Mouse (Mus musculus) midbrain, embryonic 12.5 days (tissue): Measurements from ENCODE around the gene Nid2. TPM values are rescaled to one million over a fixed set of nuclear protein-coding genes. Genes with fewer than 3 reads are reported as not detected.
A peak's percentile ranks its signal among the peaks of the same experiment; 100 is the strongest.

ENCODE experiments used
- ATAC-seq: fragments of 200-750 bp; cut with Nextera tagmentation; 2 replicates; pipeline ENCODE4 v1.8.0; 2017; ENCODE audit warnings: low read depth, moderate TSS enrichment, moderate library complexity; ENCODE audit not compliant: low FRiP score
- H3K27ac ChIP-seq: fragments of 300-500 bp; sonication (generic); replicated peaks from 2 replicates; pipeline ENCODE4 v1.5.1; 2016; ENCODE audit warnings: mild to moderate bottlenecking
- H3K27me3 ChIP-seq: fragments of 300-500 bp; sonication (generic); 2 replicates; pipeline ENCODE4 v1.6.1; 2016; ENCODE audit warnings: mild to moderate bottlenecking
- H3K36me3 ChIP-seq: fragments of 300-500 bp; sonication (generic); 2 replicates; pipeline ENCODE4 v1.6.1; 2016
- H3K4me1 ChIP-seq: fragments of 300-500 bp; sonication (generic); 2 replicates; pipeline ENCODE4 v1.6.1; 2016
- H3K4me2 ChIP-seq: fragments of 300-500 bp; sonication (generic); replicated peaks from 2 replicates; pipeline ENCODE4 v1.6.1; 2016; ENCODE audit warnings: mild to moderate bottlenecking, moderate library complexity
- H3K4me3 ChIP-seq: fragments of 300-500 bp; sonication (generic); 2 replicates; pipeline ENCODE4 v1.5.1; 2016; ENCODE audit warnings: mild to moderate bottlenecking
- H3K9ac ChIP-seq: fragments of 300-500 bp; sonication (generic); replicated peaks from 2 replicates; pipeline ENCODE4 v1.6.1; 2016; ENCODE audit warnings: mild to moderate bottlenecking, moderate library complexity
- H3K9me3 ChIP-seq: fragments of 300-500 bp; sonication (generic); 2 replicates; pipeline ENCODE4 v1.6.1; 2016; ENCODE audit warnings: mild to moderate bottlenecking
- WGBS: fragments of 180-500 bp; shearing (Covaris S2); methylation state at CpG from one replicate; pipeline ENCODE4 v1.1.7; 2016; 5-methylcytosine and 5-hydroxymethylcytosine counted together
- polyA plus RNA-seq: library from polyadenylated mRNA; unstranded; fragments of >200 nt; fragmentation: Nextera tagmentation; extraction: Ambion mirVana; gene quantifications from 2 replicates; pipeline ENCODE4 v1.2.1, GENCODE M21; 2016

Nid2 gene
- 48.7 and 60.8 TPM in 2 replicates for polyA plus RNA-seq

GRCm38 (mm10) chr14:19751025-19751771, at the start of gene Nid2:
Gene Nid2, plus strand, starts transcription at chr14:19751265.
- Histone ChIP-seq H3K4me1 (peaks cover 21% of the 10 kb centered on the region), H3K4me2 (peak within 1 kb of the TSS; percentile 88), H3K27me3 (peaks cover 53% of the 10 kb centered on the region), H3K27ac (0 out of 2 replicates have a peak within 1 kb of the TSS, but pooled peaks have one; percentile 1), H3K9ac (peak within 1 kb of the TSS; percentile 49), H3K9me3 (no peaks in the 10 kb centered on the region), H3K36me3 (no peaks in the 10 kb centered on the region), H3K4me3 (peak within 1 kb of the TSS; percentile 48)
- WGBS: under 1% methylated on average over 45 of the region's 45 CpGs
- peak; percentile 96 for ATAC-seq

GRCm38 (mm10) chr14:19701546-19701945, 49.5 kb upstream of the Nid2 start:
- Histone ChIP-seq H3K4me3 (no peak overlapping the region), H3K27me3 (peaks cover 19% of the 10 kb centered on the region)
- no peak for ATAC-seq

GRCm38 (mm10) chr14:19705649-19706048, 45.4 kb upstream of the Nid2 start:
- ATAC-seq: peak; percentile 75; the same call in 1 of the 2 replicates
- no peaks in the 10 kb centered on the region for H3K9me3 ChIP-seq
- H3K9ac ChIP-seq: no peak overlapping the region
- H3K4me2 ChIP-seq: peak overlapping the region; percentile 11; the same call in 1 of the 2 replicates
- peaks cover 24% of the 10 kb centered on the region for H3K27me3 ChIP-seq
- H3K27ac ChIP-seq: no peak overlapping the region
- peaks cover 6% of the 10 kb centered on the region for H3K4me1 ChIP-seq
- H3K4me3 ChIP-seq: no peak overlapping the region
- 8% methylated on average over 16 of the region's 16 CpGs for WGBS
- no peaks in the 10 kb centered on the region for H3K36me3 ChIP-seq

More at GRCm38 (mm10) chr14:19701546-19701945, 49.5 kb upstream of the Nid2 start:
- Histone ChIP-seq H3K9ac (no peak overlapping the region), H3K27ac (no peak overlapping the region), H3K4me1 (no peaks in the 10 kb centered on the region), H3K4me2 (no peak overlapping the region), H3K36me3 (no peaks in the 10 kb centered on the region), H3K9me3 (no peaks in the 10 kb centered on the region)

- Histone ChIP-seq H3K9me3 (no peaks in the 10 kb centered on the region), H3K9ac (no peak overlapping the region), H3K36me3 (no peaks in the 10 kb centered on the region), H3K27me3 (peaks cover 24% of the 10 kb centered on the region), H3K27ac (no peak overlapping the region), H3K4me2 (no peak overlapping the region), H3K4me3 (no peak overlapping the region), H3K4me1 (peaks cover 6% of the 10 kb centered on the region)
- 0 out of 2 replicates have a peak, but pooled peaks have one; percentile 62 for ATAC-seq
- 1% methylated on average over 5 of the region's 5 CpGs for WGBS
Measured at GRCm38 (mm10) chr14:19706454-19706853, 44.6 kb upstream of the Nid2 start.

GRCm38 (mm10) chr14:19706997-19707396, 44.1 kb upstream of the Nid2 start:
- Histone ChIP-seq H3K27me3 (peaks cover 24% of the 10 kb centered on the region), H3K9me3 (no peaks in the 10 kb centered on the region), H3K4me3 (no peak overlapping the region), H3K4me1 (peaks cover 6% of the 10 kb centered on the region), H3K9ac (no peak overlapping the region), H3K4me2 (no peak overlapping the region), H3K36me3 (no peaks in the 10 kb centered on the region), H3K27ac (no peak overlapping the region)
- no peak; the same call in 1 of the 2 replicates for ATAC-seq
- WGBS: 73% methylated on average over 2 of the region's 2 CpGs

GRCm38 (mm10) chr14:19707721-19708507, 43.2 kb upstream of the Nid2 start:
- H3K9ac ChIP-seq: no peak overlapping the region
- no peaks in the 10 kb centered on the region for H3K9me3 ChIP-seq
- H3K27me3 ChIP-seq: peaks cover 24% of the 10 kb centered on the region
- no peak overlapping the region for H3K4me3 ChIP-seq
- no peak overlapping the region for H3K27ac ChIP-seq
- 80% methylated on average over 11 of the region's 11 CpGs for WGBS
- ATAC-seq: no peak
- no peak overlapping the region for H3K4me2 ChIP-seq
- peaks cover 6% of the 10 kb centered on the region for H3K4me1 ChIP-seq
- no peaks in the 10 kb centered on the region for H3K36me3 ChIP-seq

GRCm38 (mm10) chr14:19709161-19709560, 41.9 kb upstream of the Nid2 start:
- H3K9me3 ChIP-seq: no peaks in the 10 kb centered on the region
- WGBS: 35% methylated on average over 9 of the region's 9 CpGs
- no peak overlapping the region for H3K4me3 ChIP-seq
- H3K36me3 ChIP-seq: no peaks in the 10 kb centered on the region
- H3K27ac ChIP-seq: peak overlapping the region; percentile 56; the same call in 1 of the 2 replicates
- H3K9ac ChIP-seq: no peak overlapping the region
- peaks cover 24% of the 10 kb centered on the region for H3K27me3 ChIP-seq
- no peak overlapping the region for H3K4me2 ChIP-seq
- H3K4me1 ChIP-seq: peaks cover 6% of the 10 kb centered on the region
- ATAC-seq: peak; percentile 44; the same call in 1 of the 2 replicates

- 79% methylated on average over 1 of the region's 1 CpGs for WGBS
- ATAC-seq: no peak
- Histone ChIP-seq H3K36me3 (no peaks in the 10 kb centered on the region), H3K27me3 (peaks cover 14% of the 10 kb centered on the region), H3K4me2 (no peak overlapping the region), H3K27ac (no peak overlapping the region), H3K9ac (no peak overlapping the region), H3K4me1 (peaks cover 6% of the 10 kb centered on the region), H3K4me3 (no peak overlapping the region), H3K9me3 (no peaks in the 10 kb centered on the region)
Measured at GRCm38 (mm10) chr14:19711771-19712170, 39.3 kb upstream of the Nid2 start.

- peaks cover 4% of the 10 kb centered on the region for H3K27me3 ChIP-seq
- H3K4me3 ChIP-seq: no peak overlapping the region
- H3K9me3 ChIP-seq: no peaks in the 10 kb centered on the region
- H3K4me1 ChIP-seq: peaks cover 6% of the 10 kb centered on the region
- H3K9ac ChIP-seq: no peak overlapping the region
- 80% methylated on average over 3 of the region's 3 CpGs for WGBS
- no peak overlapping the region for H3K4me2 ChIP-seq
- ATAC-seq: no peak
- H3K27ac ChIP-seq: no peak overlapping the region
- no peaks in the 10 kb centered on the region for H3K36me3 ChIP-seq
Measured at GRCm38 (mm10) chr14:19713067-19713466, 38.0 kb upstream of the Nid2 start.

- H3K27ac ChIP-seq: peak overlapping the region; percentile 4; the same call in 1 of the 2 replicates
- H3K4me1 ChIP-seq: peaks cover 12% of the 10 kb centered on the region
- no peak overlapping the region for H3K9ac ChIP-seq
- H3K36me3 ChIP-seq: no peaks in the 10 kb centered on the region
- no peak overlapping the region for H3K4me3 ChIP-seq
- 20% methylated on average over 3 of the region's 3 CpGs for WGBS
- ATAC-seq: 0 out of 2 replicates have a peak, but pooled peaks have one; percentile 19
- peaks cover 4% of the 10 kb centered on the region; the same call in 1 of the 2 replicates for H3K27me3 ChIP-seq
- no peak overlapping the region for H3K4me2 ChIP-seq
- H3K9me3 ChIP-seq: no peaks in the 10 kb centered on the region
Measured at GRCm38 (mm10) chr14:19719077-19719476, 32.0 kb upstream of the Nid2 start.

GRCm38 (mm10) chr14:19720044-19720611, 30.9 kb upstream of the Nid2 start:
- H3K9ac ChIP-seq: no peak overlapping the region
- peaks cover 12% of the 10 kb centered on the region for H3K4me1 ChIP-seq
- H3K9me3 ChIP-seq: no peaks in the 10 kb centered on the region
- peak; percentile 65; the same call in 1 of the 2 replicates for ATAC-seq
- peaks cover 4% of the 10 kb centered on the region; the same call in 1 of the 2 replicates for H3K27me3 ChIP-seq
- no peak overlapping the region for H3K27ac ChIP-seq
- H3K4me2 ChIP-seq: no peak overlapping the region
- 59% methylated on average over 2 of the region's 2 CpGs for WGBS
- no peaks in the 10 kb centered on the region for H3K36me3 ChIP-seq
- H3K4me3 ChIP-seq: no peak overlapping the region
